Mouse (Mus musculus) G1E (cell line): Measurements from ENCODE around the gene Supt6.
A peak's percentile ranks its signal among the peaks of the same experiment; 100 is the strongest.

Experiments used
- CTCF ChIP-seq: IDR thresholded peaks from 2 replicates; pipeline ENCODE4 v1.5.1; 2012; ENCODE audit warnings: low read depth, low read length, inconsistent platforms, mixed read lengths
- GATA1 ChIP-seq: IDR thresholded peaks from 2 replicates; pipeline ENCODE4 v1.6.1; 2012; ENCODE audit warnings: borderline replicate concordance, low read length, inconsistent platforms, mixed read lengths
- POLR2AphosphoS5 ChIP-seq: IDR thresholded peaks from 2 replicates; pipeline ENCODE4 v1.6.1; 2012; ENCODE audit warnings: low read depth, low read length, inconsistent platforms; ENCODE audit not compliant: insufficient replicate concordance

DNA sequence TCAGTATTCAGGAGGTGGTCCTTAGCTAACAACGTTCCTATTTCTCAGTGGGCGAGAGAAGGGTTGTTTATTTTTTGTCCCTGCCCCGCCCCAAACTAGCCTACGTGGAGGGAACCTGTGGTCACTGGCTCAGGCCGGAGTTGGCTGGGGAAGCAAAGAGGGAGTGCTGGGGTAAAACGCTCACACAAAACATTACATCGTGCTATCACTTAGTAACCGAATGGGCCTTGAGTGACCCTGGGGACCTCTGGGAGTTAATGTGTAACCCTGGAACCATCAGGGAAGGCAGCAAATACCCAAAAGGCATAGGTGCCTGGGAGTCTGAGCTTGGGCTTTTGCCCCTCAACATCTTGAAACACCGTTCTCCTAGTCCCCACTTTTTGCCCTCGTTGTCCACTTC is 68.3 kb downstream of the Supt6 start:
- no peak for TF ChIP-seq CTCF
- TF ChIP-seq GATA1 = no peak
- TF ChIP-seq POLR2AphosphoS5 = peak; percentile 52; the same call in 1 of the 2 replicates
